Mouse (Mus musculus) right cerebral cortex, adult 2 months (tissue): ENCODE measurements around the gene Trip4.

ENCODE experiments used
- DNase-seq, 2 experiments: peaks; one replicate each; pipeline ENCODE4 v3.0.0; 2021 to 2022; ENCODE audit warnings: low spot score in 2 of 2

The Trip4 gene

DNA sequence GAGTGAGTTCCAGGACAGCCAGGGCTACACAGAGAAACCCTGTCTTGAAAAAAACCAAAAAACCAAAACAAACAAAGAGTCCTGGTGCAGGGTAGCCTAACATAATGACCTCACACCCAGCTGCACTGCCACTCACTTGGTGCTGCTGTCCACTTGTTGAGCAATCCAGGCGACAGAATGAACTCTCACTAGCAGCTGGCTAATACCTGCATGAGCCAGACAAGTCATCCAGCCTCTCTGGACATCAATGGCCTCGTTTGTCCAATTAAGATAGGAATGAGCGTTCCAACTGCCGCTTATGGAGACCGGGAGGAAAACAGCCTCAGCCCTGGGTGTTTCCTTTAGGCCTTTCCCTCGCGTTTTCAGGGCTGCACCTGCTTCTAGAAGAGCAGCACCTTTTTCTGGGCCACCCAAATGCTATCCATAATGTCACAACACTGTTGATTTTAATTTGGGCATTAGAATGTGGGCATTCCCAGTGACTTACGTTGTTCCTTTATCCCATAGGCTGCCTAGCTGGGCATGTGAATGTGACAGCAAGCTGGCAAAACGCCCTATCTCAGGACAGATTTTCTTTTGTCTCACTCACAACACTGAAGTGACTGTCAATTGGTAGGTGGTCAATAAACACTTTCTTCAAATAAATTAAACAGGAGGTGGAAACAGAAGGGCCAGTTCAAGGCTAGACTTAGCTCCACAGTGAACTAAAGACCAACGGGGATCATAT, 73.8 kb downstream of the Trip4 start:
- no peak for DNase-seq

DNA sequence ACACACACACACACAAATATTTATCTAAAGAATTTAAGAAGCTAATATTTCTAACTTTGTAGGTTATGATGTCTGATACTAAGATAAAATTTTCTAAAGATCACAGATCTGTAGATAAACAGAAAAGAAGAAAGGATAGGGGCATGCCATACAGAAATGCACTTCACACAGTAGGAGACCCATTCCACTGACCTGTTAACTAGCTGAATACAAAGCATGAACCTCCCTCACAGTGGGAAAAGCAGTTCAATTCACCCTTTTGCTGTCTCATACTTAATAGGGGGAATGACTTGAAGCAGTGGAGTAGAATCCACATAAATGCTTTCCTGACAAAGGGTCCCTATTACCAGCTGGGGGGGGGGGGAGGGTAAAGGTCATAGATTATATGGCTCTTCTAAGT, 75.0 kb downstream of the Trip4 start:
- DNase-seq: no peak

DNA sequence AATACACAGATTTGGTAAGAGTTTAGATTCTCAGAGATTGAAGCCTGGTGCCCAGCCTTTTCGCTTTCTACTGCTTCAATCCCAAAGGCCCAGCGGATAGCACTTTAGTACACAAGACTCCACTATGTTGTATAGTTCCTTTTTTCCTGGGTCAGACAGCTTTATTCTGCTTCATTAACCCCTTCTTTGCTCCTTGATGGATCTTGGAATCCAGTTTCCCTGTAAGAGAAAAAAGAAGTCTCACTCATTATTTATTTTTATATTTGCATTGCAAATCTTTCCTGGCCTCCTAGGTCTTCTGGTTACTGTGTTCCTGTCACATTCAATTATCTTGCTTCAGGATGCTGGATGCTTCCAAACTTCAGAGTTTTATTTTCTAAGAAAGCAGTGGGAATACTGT, 75.4 kb downstream of the Trip4 start:
- no peak for DNase-seq

DNA sequence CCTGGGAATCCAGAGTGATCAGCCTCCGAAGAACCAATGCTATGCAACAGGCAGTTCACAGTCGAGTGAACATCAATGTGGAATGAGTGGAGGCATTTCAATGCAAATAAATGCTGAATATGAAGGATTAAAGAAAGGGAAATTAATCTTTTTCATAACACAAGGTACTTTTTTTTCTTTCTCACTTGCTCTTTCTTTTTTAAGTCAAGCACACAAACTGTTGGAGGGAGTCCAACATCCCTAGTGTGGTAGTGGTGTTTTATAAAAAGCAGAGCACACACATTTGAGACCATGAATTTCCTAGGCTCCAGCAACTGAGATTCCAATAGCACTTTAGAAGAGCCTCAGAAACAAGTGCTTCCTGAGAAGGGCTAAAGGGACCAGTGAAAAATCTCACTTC, 76.6 kb downstream of the Trip4 start:
- DNase-seq: peak in 1 of 2 experiments; percentile 27

DNA sequence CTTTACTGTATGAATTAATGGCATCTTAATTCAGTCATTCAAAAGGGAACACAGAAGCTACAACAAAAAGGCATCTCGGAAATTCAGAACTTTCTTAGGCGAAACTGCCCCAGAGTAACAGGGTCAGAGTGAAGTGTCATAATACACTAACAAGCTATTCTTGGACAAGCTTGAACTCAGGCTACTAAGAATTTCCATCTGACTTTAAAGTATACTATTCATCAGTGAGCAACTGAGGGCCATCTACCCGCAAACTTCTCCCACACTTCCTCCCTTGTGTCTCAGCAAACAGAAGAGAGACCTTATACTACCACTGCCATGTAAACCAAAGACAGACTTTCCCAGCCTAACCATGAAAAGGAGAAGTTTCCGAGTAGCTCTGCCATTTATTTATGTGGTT, 77.4 kb downstream of the Trip4 start:
- DNase-seq: no peak

DNA sequence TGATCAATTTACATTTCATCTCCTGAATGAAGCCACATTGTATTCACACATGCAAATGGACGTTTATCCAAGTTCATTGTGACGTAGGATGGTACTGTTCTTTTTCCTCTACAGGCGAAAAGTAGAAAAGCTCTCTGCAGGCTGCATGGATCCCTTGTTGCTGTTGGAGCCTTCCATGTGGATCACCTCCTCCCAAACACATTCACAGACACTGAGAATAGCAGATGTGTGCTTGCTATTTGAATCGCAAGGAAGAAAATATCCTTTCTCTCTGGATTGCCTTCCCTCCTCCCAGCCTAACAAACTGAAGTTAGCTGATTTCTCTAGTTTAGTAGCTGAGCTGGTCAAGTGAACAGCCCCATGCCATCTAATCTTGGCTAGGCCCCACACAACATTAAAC, 78.3 kb downstream of the Trip4 start:
- peak in 1 of 2 experiments; percentile 50 for DNase-seq

DNA sequence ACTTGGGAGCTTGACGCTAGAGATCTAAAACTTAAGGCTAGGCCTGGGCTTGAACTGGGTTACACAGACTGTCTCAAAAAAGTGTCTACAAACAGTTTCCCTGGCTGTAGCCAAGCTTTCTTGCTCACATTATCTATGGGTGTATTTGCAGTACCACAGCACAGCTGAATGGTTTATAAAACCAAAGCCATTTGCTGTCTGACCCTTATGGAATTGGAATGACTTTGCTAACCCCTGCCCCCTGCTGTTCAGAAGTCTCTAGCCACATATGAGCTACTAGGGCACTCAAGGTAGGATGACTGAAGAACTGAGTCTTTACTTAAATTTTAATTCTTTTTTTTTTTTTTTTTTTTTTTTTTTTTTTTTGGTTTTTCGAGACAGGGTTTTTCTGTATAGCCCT, 79.2 kb downstream of the Trip4 start:
- DNase-seq: no peak

DNA sequence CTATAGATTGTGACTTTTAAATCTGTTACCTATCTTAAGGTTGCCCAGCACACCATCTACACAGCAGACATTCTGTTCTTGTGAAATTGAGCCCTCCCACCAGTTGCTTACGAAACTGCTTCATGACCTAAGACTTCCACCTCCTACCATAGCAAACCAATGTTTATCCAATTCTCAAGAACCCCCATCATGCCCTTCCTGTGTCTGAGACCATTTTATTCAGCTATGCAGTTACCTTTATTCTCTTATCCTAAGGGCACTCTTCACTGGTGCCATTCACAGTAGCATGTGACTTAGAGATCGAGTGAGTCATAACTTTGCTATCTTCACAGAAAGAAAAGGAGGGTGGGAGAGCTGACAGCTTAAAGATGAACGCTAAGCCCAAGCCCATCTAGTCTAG, 80.1 kb downstream of the Trip4 start:
- DNase-seq: no peak

DNA sequence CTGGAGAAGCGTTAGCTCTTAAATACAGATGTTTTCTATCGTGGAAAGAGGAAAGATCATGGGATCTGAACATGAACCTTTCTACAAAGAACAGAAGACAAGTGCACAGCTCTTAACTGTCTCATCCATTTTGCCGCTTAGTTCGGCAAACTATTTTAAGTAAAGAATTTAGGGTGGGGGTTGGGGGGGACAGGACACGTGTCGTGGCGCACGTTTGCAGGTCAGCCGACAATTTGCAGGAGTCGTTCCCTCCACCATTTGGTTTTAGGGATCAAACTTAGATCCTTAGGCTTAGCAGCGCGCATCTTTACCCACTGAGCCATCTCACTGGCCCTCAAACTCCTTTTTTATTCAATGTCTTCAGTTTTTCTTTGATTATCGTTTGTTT, 80.6 kb downstream of the Trip4 start:
- no peak for DNase-seq

DNA sequence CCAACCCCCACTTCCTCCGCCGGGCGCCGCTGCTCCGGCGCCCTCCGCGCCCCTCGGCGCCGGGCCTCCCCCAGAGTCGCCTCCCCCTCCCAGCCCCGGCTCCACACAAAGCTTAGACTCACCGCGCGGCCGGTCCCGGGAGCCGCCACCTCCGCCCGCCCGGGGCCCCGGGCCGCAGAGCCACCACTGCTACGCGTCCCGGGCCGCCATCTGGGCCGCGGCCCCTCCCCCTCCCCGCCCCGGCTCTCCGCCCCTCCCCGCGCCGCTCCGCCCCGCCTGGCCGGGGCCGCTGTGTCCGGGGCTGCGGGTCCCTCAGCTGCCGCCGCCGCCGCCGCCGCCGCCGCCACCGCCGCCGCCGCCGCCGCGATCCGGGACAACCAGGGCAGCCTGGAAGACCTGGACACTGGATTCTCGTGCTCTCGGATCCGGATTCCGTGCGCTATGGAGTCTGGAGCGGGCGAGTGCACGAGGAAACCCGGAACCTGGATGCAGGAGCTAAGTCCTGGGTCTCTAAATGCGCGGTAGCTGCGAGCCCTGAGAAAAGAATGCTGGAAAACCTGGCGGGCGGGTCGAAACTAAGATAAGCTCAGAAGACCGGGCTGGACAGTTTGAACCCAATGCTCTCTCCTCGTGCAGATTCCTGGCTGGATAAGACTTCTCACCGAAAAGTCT, 81.1 kb downstream of the Trip4 start, which contains the start of gene Zfp609:
TSS of gene Zfp609 (minus strand) at position 221 of the 672 bp plus-strand sequence.
- DNase-seq: peak; percentile 93 to 99

DNA sequence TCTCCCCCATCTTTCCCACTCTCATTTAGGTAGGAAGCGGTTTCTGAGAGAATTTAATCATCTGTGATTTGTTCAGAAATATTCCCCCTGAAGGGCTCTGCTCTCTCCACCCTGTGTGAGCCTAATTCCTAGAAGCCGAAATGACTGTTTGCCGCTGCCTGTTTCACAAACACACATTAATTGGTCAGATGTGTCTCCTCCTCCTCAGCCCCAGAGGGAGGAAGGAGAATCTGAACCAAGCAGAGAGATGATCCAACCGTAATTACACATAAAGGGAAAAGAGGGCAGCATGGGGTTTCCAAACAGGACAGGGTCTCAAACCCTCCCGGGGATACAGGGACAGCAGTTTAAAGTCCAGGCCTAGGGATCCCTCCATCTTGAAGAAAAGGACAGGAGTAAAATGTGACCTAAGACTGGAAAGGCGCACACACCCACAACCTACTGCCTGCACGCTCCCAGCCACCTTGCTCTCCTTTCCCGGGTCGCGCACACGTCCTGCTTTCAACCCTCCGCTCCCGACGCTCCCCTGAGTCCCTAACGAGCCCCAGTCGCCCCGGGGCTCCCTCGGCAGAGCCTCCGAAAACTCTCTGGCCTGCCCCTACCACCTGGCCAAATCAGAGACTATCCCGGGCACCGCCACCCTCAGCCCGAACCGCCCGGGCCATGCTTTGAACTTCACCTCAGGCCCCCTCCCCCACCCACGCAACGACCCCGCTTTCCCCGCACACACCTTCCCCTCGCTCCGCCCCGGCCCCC, 81.8 kb downstream of the Trip4 start:
- peak; percentile 51 to 62 for DNase-seq

DNA sequence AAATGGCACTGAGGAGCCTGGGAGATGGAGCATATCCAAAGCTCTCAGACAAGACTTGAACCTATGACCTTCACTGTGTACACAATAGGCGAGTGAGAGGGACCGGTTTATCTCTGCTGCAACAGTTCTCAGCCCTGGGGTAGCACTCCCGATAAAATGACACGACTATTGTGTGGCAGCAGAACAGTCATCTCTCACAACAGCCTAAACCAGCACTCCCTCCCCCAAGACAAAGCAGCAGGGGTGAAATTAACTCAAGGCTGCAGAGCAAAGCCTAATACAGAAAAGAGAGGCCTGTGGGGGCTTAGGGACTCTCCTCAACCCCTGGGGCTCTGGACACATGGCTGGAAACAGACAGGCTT, 82.4 kb downstream of the Trip4 start:
- no peak for DNase-seq

DNA sequence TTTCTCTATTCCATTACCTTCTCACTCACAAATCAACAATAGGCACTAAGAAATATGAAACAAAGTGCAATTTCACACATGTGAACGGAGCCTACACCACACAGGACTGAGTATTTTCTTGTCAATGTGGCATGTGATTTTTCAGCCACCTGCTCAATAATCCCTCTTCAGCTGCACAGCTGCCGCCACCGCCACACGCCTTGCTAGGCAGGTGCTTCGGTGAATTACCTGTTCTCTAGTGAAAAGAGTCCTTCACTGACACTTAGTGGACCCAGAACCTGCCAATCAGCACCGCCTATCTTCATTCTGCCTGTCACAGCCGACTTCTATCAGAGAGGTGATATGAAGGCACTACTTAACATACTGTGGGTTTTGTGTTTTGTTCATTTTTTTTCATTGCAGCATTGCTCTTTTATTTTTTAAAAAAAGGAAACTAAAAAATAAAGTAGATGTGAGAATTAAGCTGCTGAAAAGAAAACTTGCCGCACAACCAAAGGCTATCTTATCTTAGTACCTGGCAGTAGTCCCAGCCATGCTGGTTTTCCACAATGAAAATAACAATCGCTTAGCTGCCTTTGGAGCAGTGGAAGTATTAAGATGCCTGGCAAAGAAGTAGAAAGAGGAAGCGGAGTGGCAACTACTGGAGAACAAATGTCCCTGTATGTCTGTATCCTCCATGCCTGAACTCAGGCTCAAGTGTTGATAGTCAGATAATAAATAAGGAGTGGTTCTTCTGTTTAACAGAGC, 84.7 kb downstream of the Trip4 start:
- DNase-seq: no peak

DNA sequence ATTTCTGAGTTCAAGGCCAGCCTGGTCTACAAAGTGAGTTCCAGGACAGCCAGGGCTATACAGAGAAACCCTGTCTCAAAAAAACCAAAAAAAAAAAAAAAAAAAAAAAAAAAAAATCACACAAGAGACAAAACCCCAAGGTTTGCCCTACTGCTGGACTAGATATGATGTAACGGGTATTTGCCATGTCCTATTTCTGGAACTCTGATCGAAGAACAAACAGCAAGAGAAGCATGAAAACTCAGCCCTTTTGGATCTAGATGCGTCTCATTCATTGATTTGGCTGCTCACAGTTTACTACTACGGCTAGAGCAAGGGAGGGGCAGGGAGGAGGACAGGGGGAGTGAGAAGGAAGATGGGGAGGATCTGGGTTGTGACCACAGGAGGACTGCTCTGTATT, 86.6 kb downstream of the Trip4 start:
- no peak for DNase-seq

DNA sequence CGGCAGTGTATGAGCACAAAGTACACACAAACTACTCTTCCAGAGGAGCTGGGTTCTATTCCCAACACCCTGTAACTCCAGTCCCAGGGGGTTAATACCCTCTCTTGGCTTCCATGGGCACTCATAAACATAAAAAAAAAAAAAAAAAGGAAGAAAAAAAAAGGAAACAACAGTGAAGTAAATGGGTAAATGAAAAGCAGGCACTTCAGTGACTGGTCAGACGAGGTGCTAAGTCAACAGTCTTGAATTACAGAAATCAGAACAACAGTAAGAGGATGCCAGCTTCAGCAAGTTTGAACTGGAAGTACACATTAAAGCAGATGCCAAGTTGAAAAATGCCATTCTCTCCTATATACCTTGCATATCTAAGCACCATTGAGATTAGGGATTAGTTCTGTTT, 88.3 kb downstream of the Trip4 start:
- DNase-seq: no peak

DNA sequence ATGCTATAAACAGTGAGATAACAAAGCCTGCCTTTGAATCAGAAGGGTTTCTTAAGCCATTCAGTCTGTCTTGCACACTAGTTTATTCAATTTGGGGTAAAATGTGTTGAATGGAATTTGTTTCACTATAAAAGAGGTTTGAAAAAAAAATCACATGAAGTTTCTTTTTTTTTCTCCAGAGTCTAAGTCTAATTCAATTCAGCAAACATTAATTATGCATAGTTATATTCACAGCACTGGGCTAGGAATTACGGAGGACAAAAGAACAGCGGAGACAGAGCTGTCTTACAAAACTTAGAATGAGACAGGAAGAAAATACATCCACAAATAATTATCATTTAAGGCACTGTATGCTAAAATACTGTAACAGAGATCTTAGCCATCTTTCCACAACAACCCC, 90.2 kb downstream of the Trip4 start:
- no peak for DNase-seq

DNA sequence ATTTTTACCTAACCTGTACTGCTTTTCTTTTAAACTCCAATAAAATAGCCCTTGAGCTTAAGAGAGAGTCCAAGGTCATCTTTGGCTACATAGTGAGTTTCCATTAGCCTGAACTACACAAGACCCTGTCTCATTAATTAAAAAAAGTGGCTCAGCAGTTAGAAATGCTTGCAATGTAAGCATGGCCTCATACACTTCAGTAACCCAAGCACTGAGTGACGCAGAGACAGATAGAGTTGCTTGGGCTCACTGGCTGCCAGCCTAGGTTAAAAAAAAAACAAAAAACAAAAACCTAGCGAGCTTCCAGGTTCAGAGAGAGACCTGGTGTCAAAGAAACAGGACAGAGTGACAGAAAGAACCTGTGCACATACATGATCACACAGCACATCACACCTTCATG, 95.8 kb downstream of the Trip4 start:
- DNase-seq: no peak

DNA sequence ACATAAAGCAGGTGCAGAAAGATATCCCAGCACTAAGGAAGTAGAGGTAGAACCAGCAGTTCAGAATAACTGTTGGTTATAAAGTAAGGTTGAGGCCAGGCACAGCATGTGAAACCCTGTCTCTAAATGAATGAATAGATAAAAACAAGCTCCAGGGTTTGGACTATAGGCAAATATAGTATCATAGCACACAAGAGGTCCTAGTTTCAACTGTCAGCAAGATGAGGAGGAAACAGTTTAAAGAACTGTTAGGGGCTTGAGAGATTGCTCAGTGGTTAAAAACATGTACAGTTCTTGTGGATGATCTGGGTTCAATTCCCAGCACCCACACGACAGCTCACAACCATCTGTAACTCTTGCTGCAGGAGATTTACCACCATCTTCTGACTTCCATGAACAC, 96.8 kb downstream of the Trip4 start:
- DNase-seq: no peak

DNA sequence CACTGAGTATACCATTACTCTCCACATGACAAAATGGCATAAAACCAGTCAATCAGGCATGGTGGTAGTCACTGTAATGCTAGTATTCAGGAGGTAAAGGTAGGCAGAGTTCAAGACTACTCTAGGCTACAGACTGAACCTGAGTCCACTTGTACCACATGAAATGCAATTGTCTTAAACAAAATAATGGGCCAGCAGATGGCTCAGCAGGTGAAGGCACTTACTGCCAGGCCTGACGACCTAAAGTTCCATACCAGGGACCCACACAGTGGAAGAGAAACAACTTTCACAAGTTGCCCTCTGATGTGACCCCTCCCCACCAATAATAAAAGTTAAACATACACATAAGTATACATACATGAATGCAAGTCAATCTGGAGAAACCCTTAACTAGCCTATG, 100.8 kb downstream of the Trip4 start:
- no peak for DNase-seq

DNA sequence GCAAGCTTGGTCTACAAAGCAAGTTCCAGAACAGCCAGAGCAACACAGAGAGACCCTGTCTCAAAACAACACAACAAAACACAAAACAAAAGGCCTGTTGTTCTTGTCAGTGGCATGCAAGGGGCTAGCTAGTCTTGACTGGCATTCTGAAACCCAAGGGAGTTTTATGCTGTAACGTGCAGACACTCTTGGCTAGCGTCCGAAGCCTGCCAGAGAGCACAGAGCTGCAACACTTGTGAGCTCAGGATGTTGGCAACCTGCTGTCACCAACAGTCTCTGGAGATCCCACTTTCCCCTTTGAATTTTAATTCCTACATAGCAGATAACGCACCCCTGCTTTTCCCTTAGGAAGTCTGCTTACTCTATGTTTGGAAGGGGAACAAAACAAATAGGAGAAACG, 101.3 kb downstream of the Trip4 start:
- DNase-seq: no peak

DNA sequence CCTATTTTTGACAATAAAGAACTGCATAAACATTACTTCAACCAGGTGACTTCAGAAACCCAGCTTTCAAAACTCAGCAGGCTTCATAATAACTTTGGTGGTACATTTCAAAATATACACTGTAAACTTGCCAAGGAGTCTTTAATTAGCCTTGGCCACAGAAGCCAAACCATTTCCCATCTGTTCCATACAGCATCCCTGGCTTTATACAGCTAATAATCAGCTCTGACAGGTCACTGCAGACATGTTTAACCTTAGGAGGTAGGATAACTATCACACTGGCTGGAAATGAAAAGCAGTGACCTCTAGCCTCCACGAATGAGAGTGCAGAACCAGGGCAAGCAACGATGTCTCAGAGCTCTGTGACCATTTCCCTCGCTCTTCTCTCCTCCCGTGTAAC, 108.8 kb downstream of the Trip4 start:
- no peak for DNase-seq

DNA sequence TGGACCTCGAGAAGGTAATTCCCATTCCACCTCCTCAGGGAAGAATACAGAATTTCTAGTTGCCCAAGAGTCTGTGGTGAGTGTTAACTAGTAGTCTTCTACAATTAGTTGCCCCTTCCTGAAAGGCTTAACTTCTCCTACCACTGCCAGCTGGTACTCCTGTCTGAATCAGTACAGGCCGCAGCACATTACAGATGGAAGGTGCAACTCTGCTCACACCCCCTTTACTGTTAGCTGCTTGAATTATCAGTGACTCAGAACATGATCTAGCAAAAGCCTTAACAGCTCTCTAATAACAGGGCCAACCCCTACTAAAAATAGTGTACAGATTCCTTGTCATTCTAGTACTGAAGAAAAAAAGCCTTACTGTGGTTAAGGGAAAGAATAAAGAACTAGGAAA, 112.9 kb downstream of the Trip4 start:
- no peak for DNase-seq
